Mouse (Mus musculus) limb, embryonic 14.5 days (tissue): ENCODE results near the gene Fam171a1. TPM values are rescaled to one million over a fixed set of nuclear protein-coding genes. Genes with fewer than 3 reads are reported as not detected.

Experiments used
- ATAC-seq: fragments of 200-750 bp; cut with Nextera tagmentation; 2 replicates; pipeline ENCODE4 v1.8.0; 2017; ENCODE audit warnings: low read depth, moderate number of reproducible peaks, moderate TSS enrichment; ENCODE audit not compliant: low FRiP score
- DNase-seq: peaks from one replicate; pipeline ENCODE4 v3.0.0-alpha.2; 2015; ENCODE audit warnings: low spot score
- H3K27ac ChIP-seq: fragments of 300-500 bp; sonication (generic); replicated peaks from 2 replicates; pipeline ENCODE4 v1.5.1; 2014; ENCODE audit warnings: low read depth, mild to moderate bottlenecking, low read length, moderate library complexity, mixed read lengths
- H3K27me3 ChIP-seq: fragments of 300-500 bp; sonication (generic); 2 replicates; pipeline ENCODE4 v1.6.1; 2014; ENCODE audit warnings: low read length, mixed read lengths; ENCODE audit not compliant: control insufficient read depth, insufficient read depth
- H3K36me3 ChIP-seq: fragments of 300-500 bp; sonication (generic); 2 replicates; pipeline ENCODE4 v1.6.1; 2014; ENCODE audit warnings: mild to moderate bottlenecking, low read length, moderate library complexity, mixed read lengths; ENCODE audit not compliant: control insufficient read depth, insufficient read depth
- H3K4me1 ChIP-seq: fragments of 300-500 bp; sonication (generic); 2 replicates; pipeline ENCODE4 v1.6.1; 2014; ENCODE audit warnings: antibody characterized with exemption, low read length, mixed read lengths; ENCODE audit not compliant: control insufficient read depth, insufficient read depth
- H3K4me2 ChIP-seq: fragments of 300-500 bp; sonication (generic); replicated peaks from 2 replicates; pipeline ENCODE4 v1.6.1; 2014; ENCODE audit warnings: low read depth, mild to moderate bottlenecking, low read length, moderate library complexity; ENCODE audit not compliant: severe bottlenecking
- H3K4me3 ChIP-seq: fragments of 300-500 bp; sonication (generic); replicated peaks from 2 replicates; pipeline ENCODE4 v1.5.1; 2014; ENCODE audit warnings: low read length
- H3K9ac ChIP-seq: fragments of 300-500 bp; sonication (generic); 2 replicates; pipeline ENCODE4 v1.6.1; 2014; ENCODE audit warnings: mild to moderate bottlenecking, low read depth, low read length, moderate library complexity; ENCODE audit not compliant: severe bottlenecking
- H3K9me3 ChIP-seq: fragments of 300-500 bp; sonication (generic); 2 replicates; pipeline ENCODE4 v1.6.1; 2016; ENCODE audit warnings: low read length; ENCODE audit not compliant: control insufficient read depth
- POLR2A ChIP-seq: fragments of 200-500 bp; IDR thresholded peaks from 2 replicates; pipeline ENCODE4 v1.8.0; 2012; ENCODE audit warnings: inconsistent platforms, mild to moderate bottlenecking, moderate library complexity, borderline replicate concordance; ENCODE audit not compliant: insufficient read depth, insufficient read length; ENCODE audit errors: extremely low read depth
- WGBS: fragments of 180-500 bp; shearing (Covaris S2); extraction: QIAGEN DNeasy Blood & Tissue Kit; methylation state at CpG from one replicate; pipeline ENCODE4 v1.1.7; 2014; 5-methylcytosine and 5-hydroxymethylcytosine counted together
- microRNA-seq: library from miRNA; unstranded; fragments of <30 nt; microRNA quantifications from one replicate; pipeline ENCODE4, GENCODE M21; 2016
- polyA plus RNA-seq, 2 experiments: library from polyadenylated mRNA; depleted of rRNA in 1 of 2; stranded (reverse) in 1 of 2; unstranded in 1 of 2; fragments of >200 nt; fragmentation: Nextera tagmentation in 1 of 2; extraction: Ambion mirVana in 1 of 2; gene quantifications; 2 replicates each; pipeline versions ENCODE4 v1.2.1 to v1.2.3; 2012 to 2014

Gene Fam171a1
- polyA plus RNA-seq, 2 experiments = 31.7 to 32.7 TPM

GRCm38 (mm10) chr2:3266466-3266865 is 152.4 kb downstream of the Fam171a1 start:
- Histone ChIP-seq H3K4me3 (no peak overlapping the region), H3K27ac (no peak overlapping the region), H3K27me3 (no peaks in the 10 kb centered on the region), H3K4me1 (no peaks in the 10 kb centered on the region), H3K9me3 (no peaks in the 10 kb centered on the region), H3K9ac (no peak overlapping the region), H3K4me2 (no peak overlapping the region), H3K36me3 (no peaks in the 10 kb centered on the region)
- WGBS = 75% methylated on average over 3 of the region's 3 CpGs
- no peak for DNase-seq
- no peak for ATAC-seq
- TF ChIP-seq POLR2A = no peak

- ATAC-seq = no peak
- no peak overlapping the region for H3K27ac ChIP-seq
- TF ChIP-seq POLR2A = no peak
- no peaks in the 10 kb centered on the region for H3K27me3 ChIP-seq
- no peaks in the 10 kb centered on the region for H3K9me3 ChIP-seq
- H3K4me2 ChIP-seq = no peak overlapping the region
- H3K4me3 ChIP-seq = no peak overlapping the region
- no peaks in the 10 kb centered on the region for H3K4me1 ChIP-seq
- 31% methylated on average over 3 of the region's 3 CpGs for WGBS
- DNase-seq = no peak
- no peak overlapping the region for H3K9ac ChIP-seq
- H3K36me3 ChIP-seq = no peaks in the 10 kb centered on the region
Observed at GRCm38 (mm10) chr2:3267879-3268278, 153.9 kb downstream of the Fam171a1 start.

GRCm38 (mm10) chr2:3273349-3273748 is 159.3 kb downstream of the Fam171a1 start:
- no peak for ATAC-seq
- WGBS = 80% methylated on average over 2 of the region's 2 CpGs
- Histone ChIP-seq H3K4me3 (no peak overlapping the region), H3K36me3 (no peaks in the 10 kb centered on the region), H3K27ac (no peak overlapping the region), H3K9ac (no peak overlapping the region), H3K4me1 (no peaks in the 10 kb centered on the region), H3K27me3 (no peaks in the 10 kb centered on the region), H3K4me2 (no peak overlapping the region), H3K9me3 (no peaks in the 10 kb centered on the region)
- no peak for TF ChIP-seq POLR2A
- no peak for DNase-seq

GRCm38 (mm10) chr2:3276106-3276505 is 162.1 kb downstream of the Fam171a1 start:
- no peak overlapping the region for H3K9ac ChIP-seq
- H3K4me2 ChIP-seq = no peak overlapping the region
- H3K27ac ChIP-seq = no peak overlapping the region
- H3K4me3 ChIP-seq = no peak overlapping the region
- no peaks in the 10 kb centered on the region for H3K4me1 ChIP-seq
- ATAC-seq = no peak
- no peak for DNase-seq
- no peak for TF ChIP-seq POLR2A
- no peaks in the 10 kb centered on the region for H3K9me3 ChIP-seq
- H3K27me3 ChIP-seq = no peaks in the 10 kb centered on the region
- 64% methylated on average over 2 of the region's 2 CpGs for WGBS
- H3K36me3 ChIP-seq = no peaks in the 10 kb centered on the region

Small RNA genes lying within 50 kb of the gene (microRNA-seq; reads per million reads assigned to microRNA genes)
- gene Gm27306 = not detected

Other genes starting within 250 kb of the Fam171a1 start
- 14.3 and 15.4 TPM in 2 replicates for gene Nmt2, start 170.0 kb downstream of the Fam171a1 start, polyA plus RNA-seq (2012; rRNA removed)
- gene Nmt2, start 170.0 kb downstream of the Fam171a1 start, polyA plus RNA-seq (2014; fragmentation: Nextera tagmentation; extraction: Ambion mirVana) = 33.7 and 37.5 TPM in 2 replicates
- 11.6 and 19.2 TPM in 2 replicates for gene Rpp38, start 218.4 kb downstream of the Fam171a1 start, polyA plus RNA-seq (2012; rRNA removed)
- gene Rpp38, start 218.4 kb downstream of the Fam171a1 start, polyA plus RNA-seq (2014; fragmentation: Nextera tagmentation; extraction: Ambion mirVana) = 23.4 and 24.9 TPM in 2 replicates
- gene Acbd7, start 221.9 kb downstream of the Fam171a1 start, polyA plus RNA-seq (2012; rRNA removed) = 0.17 and 0.34 TPM in 2 replicates
- 0.41 and 1.0 TPM in 2 replicates for gene Acbd7, start 221.9 kb downstream of the Fam171a1 start, polyA plus RNA-seq (2014; fragmentation: Nextera tagmentation; extraction: Ambion mirVana)